24 mouse cellular contexts compared by ENCODE assay signal in genomic region chr3:123207386-123207785, GRCm38 (mm10). TPM values are rescaled to one million over a fixed set of nuclear protein-coding genes. Genes with fewer than 3 reads are reported as not detected.
"Had no signal": no experiment of that assay in that cellular context is flagged by ENCODE, and none has a peak within 500 bp of the region (broad histone marks: within the 10 kb centered on the region; RNA-seq: fewer than 3 reads in every experiment).

No protein-coding gene starts in this region.

- H3K36me3 ChIP-seq: kidney, embryonic 15.5 days; limb, embryonic 10.5 days; limb, embryonic 13.5 days; liver, embryonic 12.5 days; liver, embryonic 15.5 days; lung, embryonic 15.5 days; midbrain, embryonic 10.5 days; midbrain, embryonic 13.5 days; neural tube, embryonic 13.5 days had no signal

- ATAC-seq: liver, embryonic 12.5 days; midbrain, embryonic 13.5 days; midbrain, embryonic 16.5 days had no signal

- DNase-seq: kidney, adult 11 months; kidney, adult 8-10 months; kidney, postnatal 14 days; kidney, postnatal 4 days; liver; lung, adult 18-20 months; lung, postnatal 14 days; lung, postnatal 4 days; thymus, adult 18-20 months; thymus, postnatal 36 days had no signal

- H3K9ac ChIP-seq: kidney, embryonic 15.5 days; limb, embryonic 13.5 days; liver, embryonic 12.5 days; liver, embryonic 15.5 days; lung, embryonic 15.5 days; midbrain, embryonic 13.5 days; neural tube, embryonic 13.5 days had no signal

- H3K4me2 ChIP-seq: kidney, embryonic 15.5 days; limb, embryonic 13.5 days; liver, embryonic 12.5 days; liver, embryonic 15.5 days; lung, embryonic 15.5 days; midbrain, embryonic 13.5 days; neural tube, embryonic 13.5 days had no signal

- H3K27ac ChIP-seq: kidney, embryonic 15.5 days; limb, embryonic 10.5 days; limb, embryonic 13.5 days; liver, embryonic 12.5 days; liver, embryonic 15.5 days; midbrain, embryonic 10.5 days; midbrain, embryonic 13.5 days; neural tube, embryonic 13.5 days had no signal

- H3K9me3 ChIP-seq: kidney, embryonic 15.5 days; limb, embryonic 10.5 days; limb, embryonic 13.5 days; liver, embryonic 12.5 days; liver, embryonic 15.5 days; lung, embryonic 15.5 days; midbrain, embryonic 10.5 days; midbrain, embryonic 13.5 days; neural tube, embryonic 13.5 days had no signal

- H3K4me3 ChIP-seq: kidney, embryonic 15.5 days; limb, embryonic 10.5 days; limb, embryonic 13.5 days; liver, embryonic 12.5 days; liver, embryonic 15.5 days; lung, embryonic 15.5 days; megakaryocyte, embryonic 14.5 days; midbrain, embryonic 10.5 days; midbrain, embryonic 13.5 days; myocyte; neural tube, embryonic 13.5 days had no signal

- H3K4me1 ChIP-seq: limb, embryonic 10.5 days; liver, embryonic 12.5 days; liver, embryonic 15.5 days; megakaryocyte, embryonic 14.5 days; midbrain, embryonic 10.5 days; midbrain, embryonic 13.5 days; neural tube, embryonic 13.5 days had no signal

- H3K27me3 ChIP-seq: kidney, embryonic 15.5 days; limb, embryonic 13.5 days; liver, embryonic 12.5 days; liver, embryonic 15.5 days; lung, embryonic 15.5 days; megakaryocyte, embryonic 14.5 days; midbrain, embryonic 13.5 days; neural tube, embryonic 13.5 days had no signal

RNA-seq across cellular contexts. Expression of gene Synpo2, which starts 28.6 kb away (rescaled TPM):
- total RNA-seq: monocyte, adult 5-6 weeks; neutrophil, adult 5-6 weeks had no signal
